Mouse (Mus musculus): ENCODE measurements around the gene Magi1. TPM values are rescaled to one million over a fixed set of nuclear protein-coding genes. Genes with fewer than 3 reads are reported as not detected.
"Not testable (repeated sequence)": the region's sequence is repeated elsewhere in the genome, so short reads cannot be mapped to it uniquely, and the experiment has no call there.

Magi1 gene
- polyA plus RNA-seq, 1 experiment from 2014 or later = 28.5 TPM

DNA sequence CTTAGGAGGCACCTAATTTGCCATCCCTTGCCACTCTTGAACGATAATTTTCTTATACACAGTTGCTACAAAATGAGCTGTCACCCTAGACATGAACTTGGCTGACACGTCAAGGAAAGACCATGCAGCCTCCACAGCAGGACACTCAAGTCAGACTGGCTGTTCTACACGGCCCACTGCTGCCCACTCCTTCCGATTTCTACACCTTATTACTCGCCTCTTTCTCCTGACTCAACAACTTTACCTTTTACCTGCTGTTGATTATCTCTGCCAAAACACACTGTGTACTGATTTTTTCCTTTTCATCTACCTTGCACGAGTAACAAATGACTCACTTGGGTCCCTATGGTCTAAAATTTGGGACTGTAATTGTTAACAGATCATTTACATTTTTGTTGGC, 272.2 kb downstream of the Magi1 start:
- Histone ChIP-seq H3K27me3 (ENCODE audit: control insufficient read depth, insufficient read depth, low read length) (no peaks in the 10 kb centered on the region), H3K36me3 (ENCODE audit: control insufficient read depth, insufficient read depth, low read length) (no peaks in the 10 kb centered on the region), H3K4me2 (no peak overlapping the region), H3K27ac (ENCODE audit: low read depth, low read length) (no peak overlapping the region), H3K4me1 (ENCODE audit: control insufficient read depth, insufficient read depth, low read length) (0 out of 2 replicates have a peak, but pooled peaks cover 3% of the 10 kb centered on the region), H3K4me3 (ENCODE audit: low read depth, low read length) (no peak overlapping the region), H3K9ac (ENCODE audit: low read length) (no peak overlapping the region), H3K9me3 (ENCODE audit: control insufficient read depth, low read length) (no peaks in the 10 kb centered on the region)
- DNase-seq (ENCODE audit: low spot score, missing footprints) (no peak), ATAC-seq (ENCODE audit: low FRiP score) (no peak)
- WGBS = 62% methylated on average over 6 of the region's 6 CpGs

DNA sequence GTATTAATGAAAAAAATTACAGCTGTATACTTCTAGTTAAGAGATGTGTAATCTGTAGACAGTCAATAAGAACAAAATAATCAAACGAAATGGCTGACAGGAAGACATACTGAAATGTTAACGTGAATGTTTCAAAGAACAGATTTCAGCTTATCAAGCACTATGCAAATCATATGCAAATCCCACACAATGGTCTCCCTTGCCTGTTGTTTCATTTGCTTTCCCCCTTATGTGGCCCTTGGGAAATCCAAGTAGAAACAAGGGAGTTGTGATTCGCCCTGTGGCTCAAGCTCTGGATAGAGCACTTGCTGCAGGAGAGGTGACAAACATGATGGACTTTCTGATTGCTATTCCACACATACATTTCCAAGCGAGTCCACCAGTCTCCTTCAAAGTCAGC, 275.1 kb downstream of the Magi1 start:
- no peaks in the 10 kb centered on the region for H3K27me3 ChIP-seq (ENCODE audit: control insufficient read depth, insufficient read depth, low read length)
- H3K27ac ChIP-seq (ENCODE audit: low read depth, low read length) = no peak overlapping the region
- H3K36me3 ChIP-seq (ENCODE audit: control insufficient read depth, insufficient read depth, low read length) = no peaks in the 10 kb centered on the region
- H3K9ac ChIP-seq (ENCODE audit: low read length) = no peak overlapping the region
- H3K4me1 ChIP-seq (ENCODE audit: control insufficient read depth, insufficient read depth, low read length) = 0 out of 2 replicates have a peak, but pooled peaks cover 3% of the 10 kb centered on the region
- DNase-seq (ENCODE audit: low spot score, missing footprints) = no peak
- no peaks in the 10 kb centered on the region for H3K9me3 ChIP-seq (ENCODE audit: control insufficient read depth, low read length)
- no peak for ATAC-seq (ENCODE audit: low FRiP score)
- no peak overlapping the region for H3K4me2 ChIP-seq
- WGBS = 69% methylated on average over 4 of the region's 4 CpGs
- no peak overlapping the region for H3K4me3 ChIP-seq (ENCODE audit: low read depth, low read length)

DNA sequence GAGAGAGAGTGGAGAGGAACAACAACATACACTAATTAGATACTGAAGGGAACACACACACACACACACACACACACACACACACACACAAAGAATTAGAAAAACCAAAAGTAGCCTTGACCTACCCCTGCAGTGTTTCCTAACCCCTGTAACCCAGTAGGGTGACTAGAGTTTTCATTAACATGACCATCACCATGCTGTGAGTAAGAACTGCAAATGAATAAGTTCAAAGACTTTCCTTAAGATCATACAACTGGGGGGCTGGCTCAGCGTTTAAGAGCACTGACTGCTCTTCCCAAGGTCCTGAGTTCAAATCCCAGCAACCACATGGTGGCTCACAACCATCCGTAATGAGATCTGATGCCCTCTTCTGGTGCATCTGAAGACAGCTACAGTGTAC, 280.1 kb downstream of the Magi1 start:
- H3K27me3 ChIP-seq (ENCODE audit: control insufficient read depth, insufficient read depth, low read length); H3K27ac ChIP-seq (ENCODE audit: low read depth, low read length); ATAC-seq (ENCODE audit: low FRiP score); H3K4me3 ChIP-seq (ENCODE audit: low read depth, low read length); H3K4me2 ChIP-seq; H3K9ac ChIP-seq (ENCODE audit: low read length); DNase-seq (ENCODE audit: low spot score, missing footprints); H3K36me3 ChIP-seq (ENCODE audit: control insufficient read depth, insufficient read depth, low read length); H3K4me1 ChIP-seq (ENCODE audit: control insufficient read depth, insufficient read depth, low read length); H3K9me3 ChIP-seq (ENCODE audit: control insufficient read depth, low read length): not testable (repeated sequence)
- WGBS = 64% methylated on average over 2 of the region's 2 CpGs

DNA sequence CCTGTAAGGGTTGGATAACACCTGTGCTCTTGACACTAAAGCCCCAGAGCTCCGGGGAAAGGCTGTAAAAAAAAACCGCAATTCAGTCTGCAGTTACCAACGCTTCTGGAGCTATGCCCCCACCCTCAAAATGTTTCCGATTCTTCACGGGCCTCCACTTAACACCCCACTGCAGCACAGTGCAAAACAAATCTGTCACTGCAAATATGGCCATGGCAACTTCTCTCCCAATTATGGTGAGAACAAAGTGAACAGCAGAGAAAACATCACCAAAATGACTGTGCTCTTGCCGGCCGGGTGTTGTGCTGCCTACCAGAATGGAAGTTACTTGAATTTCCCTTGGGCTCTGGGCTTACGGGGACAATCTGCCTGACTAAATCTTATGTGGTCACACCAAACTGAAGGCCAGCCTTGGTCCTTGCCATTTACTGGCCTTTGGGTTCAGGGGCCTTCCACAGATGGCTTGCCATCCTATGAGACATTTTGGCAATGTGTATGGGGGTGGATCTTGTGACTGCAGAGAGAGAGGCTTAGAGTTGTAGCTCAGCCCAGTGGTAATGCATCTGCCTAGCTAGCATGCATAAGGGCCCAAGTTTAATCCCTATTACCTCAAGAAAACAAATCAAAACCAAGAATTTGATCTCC, 286.8 kb downstream of the Magi1 start:
- Histone ChIP-seq H3K4me2 (no peak overlapping the region), H3K4me3 (ENCODE audit: low read depth, low read length) (no peak overlapping the region), H3K9ac (ENCODE audit: low read length) (no peak overlapping the region), H3K9me3 (ENCODE audit: control insufficient read depth, low read length) (no peaks in the 10 kb centered on the region), H3K4me1 (ENCODE audit: control insufficient read depth, insufficient read depth, low read length) (no peaks in the 10 kb centered on the region), H3K36me3 (ENCODE audit: control insufficient read depth, insufficient read depth, low read length) (no peaks in the 10 kb centered on the region), H3K27me3 (ENCODE audit: control insufficient read depth, insufficient read depth, low read length) (no peaks in the 10 kb centered on the region), H3K27ac (ENCODE audit: low read depth, low read length) (no peak overlapping the region)
- no peak for ATAC-seq (ENCODE audit: low FRiP score)
- DNase-seq (ENCODE audit: low spot score, missing footprints) = no peak
- WGBS = 92% methylated on average over 8 of the region's 8 CpGs

DNA sequence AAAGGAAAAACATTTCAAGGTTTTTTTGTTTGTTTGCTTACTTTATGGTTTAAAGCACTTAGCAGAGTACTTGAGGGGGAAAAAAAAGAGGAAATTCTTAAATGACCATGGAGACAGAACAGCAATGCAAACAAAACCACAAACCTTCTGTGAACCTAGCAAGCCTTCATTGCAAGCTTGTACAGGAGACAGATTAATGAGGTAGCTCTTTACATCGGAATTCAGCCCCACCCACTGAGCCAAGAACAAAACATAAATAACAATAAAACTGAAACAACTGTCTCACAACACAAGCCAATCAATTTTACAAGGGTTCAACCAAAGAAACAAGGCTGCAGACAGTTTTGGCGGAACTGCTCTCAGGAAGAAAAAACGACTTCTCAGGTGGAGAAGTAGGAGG, 296.2 kb downstream of the Magi1 start:
- Histone ChIP-seq H3K9ac (ENCODE audit: low read length) (no peak overlapping the region), H3K4me2 (no peak overlapping the region), H3K9me3 (ENCODE audit: control insufficient read depth, low read length) (no peaks in the 10 kb centered on the region), H3K4me1 (ENCODE audit: control insufficient read depth, insufficient read depth, low read length) (peaks cover 8% of the 10 kb centered on the region; the same call in 1 of the 2 replicates), H3K27ac (ENCODE audit: low read depth, low read length) (no peak overlapping the region), H3K4me3 (ENCODE audit: low read depth, low read length) (no peak overlapping the region), H3K27me3 (ENCODE audit: control insufficient read depth, insufficient read depth, low read length) (no peaks in the 10 kb centered on the region), H3K36me3 (ENCODE audit: control insufficient read depth, insufficient read depth, low read length) (no peaks in the 10 kb centered on the region)
- DNase-seq (ENCODE audit: low spot score, missing footprints) (no peak), ATAC-seq (ENCODE audit: low FRiP score) (no peak)
- WGBS = 50% methylated on average over 3 of the region's 3 CpGs

DNA sequence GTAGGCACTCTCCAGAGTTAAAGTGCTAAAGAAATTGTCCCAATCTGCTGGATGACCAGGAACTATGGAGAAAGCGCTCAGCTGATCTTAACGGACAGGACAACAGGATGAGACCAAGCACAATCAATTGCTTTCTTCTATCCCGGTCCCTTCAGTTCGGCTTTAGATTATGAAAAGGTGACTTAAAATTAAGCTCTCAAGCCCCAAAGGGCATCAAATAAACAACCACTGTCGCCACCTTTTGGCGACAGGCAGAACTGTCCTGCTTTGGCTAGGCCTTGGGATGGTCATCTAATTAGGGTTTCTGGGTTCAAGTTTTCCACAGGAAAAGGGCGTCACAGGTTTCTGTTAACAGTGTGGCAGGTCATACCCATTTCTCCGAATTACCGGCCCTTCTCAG, 298.6 kb downstream of the Magi1 start:
- Histone ChIP-seq H3K4me1 (ENCODE audit: control insufficient read depth, insufficient read depth, low read length) (peaks cover 13% of the 10 kb centered on the region; the same call in 1 of the 2 replicates), H3K27me3 (ENCODE audit: control insufficient read depth, insufficient read depth, low read length) (no peaks in the 10 kb centered on the region), H3K4me3 (ENCODE audit: low read depth, low read length) (no peak overlapping the region), H3K36me3 (ENCODE audit: control insufficient read depth, insufficient read depth, low read length) (no peaks in the 10 kb centered on the region), H3K9me3 (ENCODE audit: control insufficient read depth, low read length) (no peaks in the 10 kb centered on the region), H3K27ac (ENCODE audit: low read depth, low read length) (no peak overlapping the region), H3K4me2 (no peak overlapping the region), H3K9ac (ENCODE audit: low read length) (no peak overlapping the region)
- WGBS = 47% methylated on average over 9 of the region's 9 CpGs
- peak; percentile 88 for DNase-seq (ENCODE audit: low spot score, missing footprints)
- ATAC-seq (ENCODE audit: low FRiP score) = no peak

DNA sequence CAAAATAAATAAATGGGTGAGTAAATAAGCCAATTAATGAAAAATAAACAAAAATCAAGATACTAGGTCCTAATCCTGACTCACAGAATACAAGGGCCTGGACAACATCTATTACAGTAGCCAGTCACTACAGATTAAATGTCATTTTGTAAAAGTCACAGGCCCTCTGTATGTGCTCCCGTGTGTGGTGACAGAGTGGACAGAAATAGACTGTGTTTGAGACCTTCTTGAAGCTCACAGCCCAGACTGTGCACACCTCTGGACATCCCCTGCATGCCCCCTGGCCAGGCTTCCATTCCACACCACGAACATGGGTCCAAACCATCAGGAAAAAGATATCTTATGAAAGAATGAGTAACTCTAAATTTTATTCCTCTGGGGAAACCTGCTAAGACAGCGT, 300.2 kb downstream of the Magi1 start:
- Histone ChIP-seq H3K27me3 (ENCODE audit: control insufficient read depth, insufficient read depth, low read length) (no peaks in the 10 kb centered on the region), H3K27ac (ENCODE audit: low read depth, low read length) (no peak overlapping the region), H3K9ac (ENCODE audit: low read length) (no peak overlapping the region), H3K36me3 (ENCODE audit: control insufficient read depth, insufficient read depth, low read length) (no peaks in the 10 kb centered on the region), H3K9me3 (ENCODE audit: control insufficient read depth, low read length) (no peaks in the 10 kb centered on the region), H3K4me3 (ENCODE audit: low read depth, low read length) (no peak overlapping the region), H3K4me1 (ENCODE audit: control insufficient read depth, insufficient read depth, low read length) (peaks cover 5% of the 10 kb centered on the region; the same call in 1 of the 2 replicates), H3K4me2 (no peak overlapping the region)
- no peak for ATAC-seq (ENCODE audit: low FRiP score)
- DNase-seq (ENCODE audit: low spot score, missing footprints) = no peak
- whole genome bisulfite sequencing = 89% methylated on average over 3 of the region's 3 CpGs

DNA sequence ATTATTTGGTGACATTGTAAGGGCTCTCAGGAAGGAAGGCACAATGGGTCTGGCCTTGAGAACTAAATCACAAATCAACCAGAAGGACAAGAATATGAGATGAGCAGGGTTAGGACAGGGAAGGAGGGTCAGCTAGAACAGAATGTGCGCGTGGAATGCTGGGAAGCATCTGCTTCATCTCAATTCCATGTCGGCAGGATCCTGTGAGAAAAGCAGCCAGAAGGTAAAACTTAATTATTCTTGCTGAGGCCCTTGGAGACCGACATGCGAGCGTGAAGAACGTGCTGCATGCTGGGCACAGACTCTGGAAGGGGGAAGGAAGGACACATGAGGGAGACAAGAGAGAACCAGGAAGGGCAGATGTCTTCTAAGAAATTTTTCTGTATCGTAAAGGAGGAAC, 302.5 kb downstream of the Magi1 start:
- H3K9me3 ChIP-seq (ENCODE audit: control insufficient read depth, low read length) = no peaks in the 10 kb centered on the region; the same call in 1 of the 2 replicates
- H3K4me3 ChIP-seq (ENCODE audit: low read depth, low read length) = no peak overlapping the region
- WGBS = 63% methylated on average over 8 of the region's 8 CpGs
- DNase-seq (ENCODE audit: low spot score, missing footprints) = no peak
- peaks cover 5% of the 10 kb centered on the region; the same call in 1 of the 2 replicates for H3K4me1 ChIP-seq (ENCODE audit: control insufficient read depth, insufficient read depth, low read length)
- H3K9ac ChIP-seq (ENCODE audit: low read length) = no peak overlapping the region
- no peaks in the 10 kb centered on the region for H3K27me3 ChIP-seq (ENCODE audit: control insufficient read depth, insufficient read depth, low read length)
- no peak overlapping the region for H3K27ac ChIP-seq (ENCODE audit: low read depth, low read length)
- no peak for ATAC-seq (ENCODE audit: low FRiP score)
- H3K4me2 ChIP-seq = no peak overlapping the region
- H3K36me3 ChIP-seq (ENCODE audit: control insufficient read depth, insufficient read depth, low read length) = no peaks in the 10 kb centered on the region

DNA sequence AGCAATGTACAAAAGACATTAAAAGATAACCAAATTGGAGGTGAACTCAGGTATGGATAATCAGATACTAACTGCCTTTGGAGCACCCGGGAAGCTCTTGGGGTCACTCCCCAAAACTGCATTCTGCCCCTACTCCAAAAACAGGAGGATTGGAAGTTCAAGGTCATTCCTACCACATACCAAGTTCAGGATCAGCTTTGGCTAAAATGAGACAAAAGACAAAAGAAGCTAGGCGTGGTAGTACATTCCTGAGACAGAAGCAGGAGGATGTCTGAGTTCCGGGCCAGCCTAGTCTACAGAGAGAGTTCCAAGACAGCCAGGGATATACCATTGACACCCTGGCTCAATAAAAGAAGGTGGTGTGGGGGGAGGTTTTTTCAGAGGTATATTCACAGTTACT, 304.5 kb downstream of the Magi1 start:
- Histone ChIP-seq H3K9ac (ENCODE audit: low read length) (no peak overlapping the region), H3K4me1 (ENCODE audit: control insufficient read depth, insufficient read depth, low read length) (peaks cover 5% of the 10 kb centered on the region; the same call in 1 of the 2 replicates), H3K27ac (ENCODE audit: low read depth, low read length) (no peak overlapping the region), H3K4me3 (ENCODE audit: low read depth, low read length) (no peak overlapping the region), H3K9me3 (ENCODE audit: control insufficient read depth, low read length) (no peaks in the 10 kb centered on the region; the same call in 1 of the 2 replicates), H3K27me3 (ENCODE audit: control insufficient read depth, insufficient read depth, low read length) (no peaks in the 10 kb centered on the region), H3K4me2 (no peak overlapping the region), H3K36me3 (ENCODE audit: control insufficient read depth, insufficient read depth, low read length) (no peaks in the 10 kb centered on the region)
- 92% methylated on average over 3 of the region's 3 CpGs for WGBS
- ATAC-seq (ENCODE audit: low FRiP score) (no peak), DNase-seq (ENCODE audit: low spot score, missing footprints) (no peak)
